Mouse (Mus musculus): ENCODE results near the gene Got2.

Got2 gene

DNA sequence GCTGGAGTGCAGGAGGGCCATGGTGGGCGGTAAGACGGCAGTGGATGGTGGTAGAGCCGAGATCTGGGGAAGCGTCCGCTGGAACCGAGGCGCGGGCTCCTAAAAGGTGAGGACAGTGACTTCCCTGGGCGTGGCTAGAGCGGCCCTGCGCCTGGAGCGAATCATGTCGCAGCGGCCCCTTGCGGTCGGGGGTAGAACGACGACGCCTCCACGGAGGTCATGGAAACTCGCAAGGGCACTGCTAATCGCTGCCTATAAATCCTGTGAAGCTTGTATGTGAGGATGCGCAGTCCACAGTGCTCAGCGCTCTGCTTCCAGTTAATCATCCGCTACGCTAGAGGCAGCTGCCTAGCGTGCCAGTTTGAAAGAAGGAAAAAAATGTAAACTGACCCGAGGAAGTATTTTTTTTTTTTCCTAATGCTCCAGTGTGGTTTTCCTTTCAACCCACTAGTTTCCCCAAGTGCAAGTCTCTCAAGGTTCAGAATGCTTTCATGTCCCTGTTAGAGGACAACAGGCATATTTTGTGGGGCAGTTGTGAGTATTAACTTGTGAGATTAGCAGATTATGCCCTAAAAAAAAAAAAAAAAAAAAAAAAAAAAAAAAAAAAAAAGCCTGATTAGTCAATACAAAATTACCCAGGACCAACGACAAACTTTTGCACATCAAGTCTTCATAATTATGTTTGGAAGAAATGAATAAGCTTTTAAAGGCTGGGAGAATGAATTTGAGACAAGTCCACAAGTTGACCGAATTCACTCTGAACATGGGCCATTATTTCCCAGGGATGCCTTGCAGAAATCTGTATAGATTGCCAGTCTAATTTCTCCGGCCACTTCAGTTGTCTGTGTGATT lies at the start of gene Got2:
TSS of gene Got2 (minus strand) at position 263 of the 852 bp plus-strand sequence.
- DNase-seq (ENCODE audit: low spot score) = peak; percentile 96

DNA sequence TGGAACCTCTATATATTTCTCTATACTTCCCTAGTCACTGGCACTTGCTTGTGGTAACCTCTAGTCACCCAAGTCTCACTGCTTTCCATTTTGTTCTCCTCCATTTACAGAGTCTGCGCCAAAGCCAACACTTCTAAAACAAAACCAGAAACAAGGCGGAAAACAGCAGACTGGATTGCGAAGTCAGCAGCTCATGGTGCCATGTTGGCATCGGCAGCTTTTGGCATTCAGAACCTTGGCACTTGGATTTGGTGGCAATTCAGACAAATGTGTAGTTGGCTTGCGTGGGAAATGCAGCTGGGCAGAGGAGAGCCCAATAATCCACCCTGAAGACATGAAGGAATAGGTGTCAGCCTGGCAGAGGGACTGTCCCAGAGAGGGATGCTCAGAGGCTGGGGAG lies 44.5 kb upstream of the Got2 start:
- DNase-seq (ENCODE audit: low spot score) = no peak

DNA sequence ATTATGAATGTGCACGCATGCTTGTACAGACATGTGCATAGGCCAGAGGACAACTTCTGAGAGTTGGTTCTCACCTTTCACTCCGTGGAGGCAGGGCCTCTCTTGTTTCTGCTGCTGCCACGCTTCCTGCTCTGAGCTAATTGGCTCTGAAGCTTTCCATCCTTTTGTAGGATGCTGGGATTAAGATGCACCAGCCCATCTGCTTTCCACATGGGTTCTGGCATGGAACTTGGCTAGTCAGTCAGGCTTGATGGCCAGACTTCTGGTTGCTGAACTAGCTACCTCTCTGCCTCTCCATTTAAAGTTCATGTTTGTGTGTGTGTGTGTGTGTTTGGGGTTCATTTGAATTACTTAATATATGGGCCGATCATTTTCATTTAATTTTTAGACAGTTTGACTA lies 41.5 kb upstream of the Got2 start:
- no peak for DNase-seq (ENCODE audit: low spot score)

DNA sequence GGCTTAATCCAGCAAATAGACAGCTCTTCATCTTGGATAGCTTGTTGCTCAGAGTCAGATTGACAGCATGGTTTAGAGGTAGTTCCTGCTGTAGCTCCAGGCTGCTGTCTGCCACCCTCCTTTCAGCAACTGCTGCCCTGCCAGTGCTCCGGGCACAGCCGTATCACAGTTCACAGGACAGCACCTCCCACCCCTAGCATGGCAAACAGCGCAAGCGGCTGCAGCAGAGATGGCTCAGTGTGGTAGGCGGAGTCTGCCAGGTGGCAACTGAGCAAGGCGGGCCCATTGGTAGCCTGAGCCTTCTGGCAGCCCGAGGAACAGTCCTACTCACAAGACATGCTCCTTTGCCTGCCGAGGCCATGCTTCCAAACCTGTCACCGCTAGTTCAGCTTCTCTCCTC lies 27.8 kb upstream of the Got2 start:
- peak; percentile 62 for DNase-seq (ENCODE audit: low spot score)

DNA sequence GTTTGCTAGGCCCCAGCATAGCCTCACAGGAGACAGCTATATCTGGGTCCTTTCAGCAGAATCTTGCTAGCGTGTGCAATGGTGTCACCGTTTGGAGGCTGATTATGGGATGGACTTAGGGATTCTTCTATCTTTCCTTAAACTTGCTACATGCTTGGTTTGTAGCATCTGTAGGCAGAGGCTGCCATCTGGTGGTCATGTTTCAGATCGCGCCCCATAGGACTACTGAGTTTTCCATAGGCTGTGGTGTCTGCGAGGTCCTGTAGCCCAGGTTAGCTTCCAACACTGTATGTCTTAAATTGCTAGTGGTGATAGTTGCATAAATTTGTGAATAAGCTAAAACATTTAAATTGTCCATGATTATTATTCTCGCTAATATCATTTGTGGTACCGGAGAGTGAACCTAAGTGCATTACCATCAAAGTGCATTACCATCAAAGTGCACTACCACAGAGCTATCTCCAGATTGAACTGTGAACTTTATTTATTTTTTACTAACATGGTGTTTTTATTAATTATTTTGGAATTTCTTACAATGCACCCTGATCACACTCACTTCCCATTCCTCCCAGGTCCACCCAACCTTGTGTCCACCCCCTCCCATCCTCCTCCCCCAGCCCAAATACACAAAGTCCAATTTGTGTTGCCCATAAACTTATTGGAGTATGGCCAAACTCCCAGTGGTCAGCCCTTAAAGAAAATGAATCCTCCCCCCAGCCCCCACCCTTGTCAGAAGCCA lies 26.7 kb upstream of the Got2 start:
- DNase-seq (ENCODE audit: low spot score) = peak; percentile 93

DNA sequence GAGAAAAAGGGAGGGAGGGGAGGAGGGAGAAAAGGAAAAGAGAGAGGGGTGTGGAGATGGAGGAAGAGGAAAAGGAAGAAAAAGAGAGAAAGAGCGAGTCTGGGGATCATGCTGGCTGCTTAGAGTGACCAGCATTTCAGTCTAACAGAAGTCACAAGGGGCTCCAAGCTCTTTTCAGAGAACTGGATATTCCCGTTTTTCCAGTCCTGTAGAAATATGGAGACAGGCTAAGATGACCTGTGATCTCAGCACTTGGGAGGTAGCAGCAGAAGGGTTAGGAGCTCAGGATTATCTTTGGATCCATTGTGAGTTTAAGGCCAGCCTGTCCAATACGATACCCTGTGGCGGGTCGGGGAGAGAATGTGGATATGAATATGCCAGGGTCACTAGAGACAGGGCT lies 22.9 kb upstream of the Got2 start:
- DNase-seq (ENCODE audit: low spot score) = no peak

DNA sequence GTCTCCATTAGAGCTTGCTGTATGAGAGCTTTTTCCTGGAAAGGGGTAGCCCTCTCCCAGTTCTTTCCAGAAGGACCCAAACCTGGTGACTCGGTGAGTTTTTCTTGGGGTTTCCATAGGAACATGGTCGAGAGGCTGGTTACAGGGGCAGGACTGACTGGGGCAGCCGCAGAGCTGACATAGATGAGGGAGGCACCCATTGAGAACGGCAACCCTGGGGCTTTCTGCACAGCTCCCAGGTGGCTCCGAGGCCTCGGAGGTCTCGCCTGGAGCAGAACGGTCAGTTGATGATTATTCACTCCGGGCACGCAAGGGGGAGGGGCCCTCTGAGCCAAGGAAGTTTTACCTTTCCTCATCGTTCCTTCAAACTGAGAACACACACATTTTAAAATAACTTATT lies 19.5 kb upstream of the Got2 start:
- no peak for DNase-seq (ENCODE audit: low spot score)

DNA sequence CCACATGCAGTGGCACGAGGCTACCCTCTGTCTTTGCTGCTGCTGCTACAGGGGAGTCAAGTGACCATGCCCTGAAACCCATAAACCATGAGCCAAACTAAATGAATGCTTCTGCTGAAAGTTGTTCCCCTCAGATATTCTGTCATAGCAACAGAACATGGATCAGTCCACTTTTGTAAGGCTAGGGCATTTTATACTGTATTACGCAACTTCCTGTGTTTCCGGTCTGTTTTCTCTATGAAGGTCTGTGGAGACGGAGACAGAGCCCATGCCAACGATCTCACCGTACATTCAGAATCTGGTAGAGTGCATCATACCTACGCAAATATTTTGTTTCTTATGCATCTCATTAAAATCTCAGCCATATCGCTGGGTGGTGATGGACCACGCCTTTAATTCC lies 18.4 kb upstream of the Got2 start:
- DNase-seq (ENCODE audit: low spot score) = no peak

DNA sequence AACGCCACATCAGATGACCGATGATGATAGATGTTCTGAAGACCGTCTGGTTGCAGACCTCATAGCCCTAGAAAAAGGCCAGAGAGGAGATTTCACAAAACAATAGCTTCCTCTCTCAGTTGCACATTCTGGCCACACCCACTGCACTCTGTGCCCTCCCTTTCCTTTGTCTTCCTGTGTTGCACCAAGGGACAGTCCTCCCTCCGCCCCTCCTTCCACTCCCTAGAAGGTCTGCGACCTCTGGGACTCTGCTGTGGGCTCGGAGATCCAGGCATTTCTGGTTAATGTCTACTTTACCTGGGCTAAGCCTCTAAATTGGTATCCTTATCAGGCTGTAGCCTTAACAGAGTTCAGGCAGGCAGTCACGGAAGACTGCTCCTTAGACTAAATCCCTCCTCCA lies 13.5 kb upstream of the Got2 start:
- peak; percentile 59 for DNase-seq (ENCODE audit: low spot score)

DNA sequence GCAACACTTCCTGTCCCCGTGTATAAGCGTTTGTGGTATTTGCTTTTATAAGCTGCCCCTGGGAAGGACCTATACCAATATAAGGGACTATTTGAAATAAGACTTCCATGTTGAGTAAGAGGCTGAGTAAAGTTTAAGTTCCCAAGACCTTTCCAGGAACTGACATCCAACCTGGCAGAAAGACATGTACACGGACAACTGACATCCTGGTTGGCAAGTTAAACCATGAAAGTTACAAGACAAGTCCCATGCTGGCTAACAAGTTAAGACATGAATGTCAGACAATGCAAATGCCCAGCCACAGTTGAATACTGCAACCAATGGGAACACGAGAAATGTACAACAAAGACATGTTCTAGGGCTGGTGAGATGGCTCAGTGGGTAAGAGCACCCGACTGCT lies 5.4 kb upstream of the Got2 start:
- no peak for DNase-seq (ENCODE audit: low spot score)

DNA sequence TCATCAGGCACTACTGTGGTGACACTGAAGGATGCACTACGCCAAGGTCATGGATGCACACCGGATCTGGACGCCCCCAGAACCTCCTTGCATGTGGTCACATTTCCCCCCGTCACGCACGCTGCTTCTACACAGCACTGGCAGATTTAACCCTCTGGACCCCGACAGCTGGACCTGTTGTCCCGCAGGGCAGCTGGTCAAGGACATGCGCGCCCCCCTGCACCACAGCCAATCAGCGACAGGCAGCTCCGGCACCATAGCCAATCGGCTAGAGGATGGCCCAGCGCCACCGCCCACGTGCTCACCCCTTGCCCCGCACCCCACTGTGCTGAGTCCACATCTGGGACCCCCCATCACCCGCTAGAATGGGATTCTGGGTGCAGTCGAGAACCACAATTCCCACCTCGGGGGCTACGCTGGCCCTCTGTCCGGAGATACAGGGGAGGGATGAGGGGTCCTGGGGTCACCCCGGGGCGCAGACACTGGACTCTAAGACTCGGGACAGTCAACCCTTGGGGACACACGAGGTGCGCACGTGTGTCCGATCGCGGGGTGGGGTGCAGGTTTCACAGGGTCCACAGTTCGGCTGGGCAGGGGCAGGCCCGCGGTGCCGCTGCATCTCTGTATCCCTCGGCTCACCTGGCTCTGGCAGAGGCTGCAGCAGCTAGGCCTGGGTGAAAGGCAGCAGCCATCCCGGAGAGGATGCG lies 616 bp downstream of the Got2 start:
- peak; percentile 84 for DNase-seq (ENCODE audit: low spot score)

DNA sequence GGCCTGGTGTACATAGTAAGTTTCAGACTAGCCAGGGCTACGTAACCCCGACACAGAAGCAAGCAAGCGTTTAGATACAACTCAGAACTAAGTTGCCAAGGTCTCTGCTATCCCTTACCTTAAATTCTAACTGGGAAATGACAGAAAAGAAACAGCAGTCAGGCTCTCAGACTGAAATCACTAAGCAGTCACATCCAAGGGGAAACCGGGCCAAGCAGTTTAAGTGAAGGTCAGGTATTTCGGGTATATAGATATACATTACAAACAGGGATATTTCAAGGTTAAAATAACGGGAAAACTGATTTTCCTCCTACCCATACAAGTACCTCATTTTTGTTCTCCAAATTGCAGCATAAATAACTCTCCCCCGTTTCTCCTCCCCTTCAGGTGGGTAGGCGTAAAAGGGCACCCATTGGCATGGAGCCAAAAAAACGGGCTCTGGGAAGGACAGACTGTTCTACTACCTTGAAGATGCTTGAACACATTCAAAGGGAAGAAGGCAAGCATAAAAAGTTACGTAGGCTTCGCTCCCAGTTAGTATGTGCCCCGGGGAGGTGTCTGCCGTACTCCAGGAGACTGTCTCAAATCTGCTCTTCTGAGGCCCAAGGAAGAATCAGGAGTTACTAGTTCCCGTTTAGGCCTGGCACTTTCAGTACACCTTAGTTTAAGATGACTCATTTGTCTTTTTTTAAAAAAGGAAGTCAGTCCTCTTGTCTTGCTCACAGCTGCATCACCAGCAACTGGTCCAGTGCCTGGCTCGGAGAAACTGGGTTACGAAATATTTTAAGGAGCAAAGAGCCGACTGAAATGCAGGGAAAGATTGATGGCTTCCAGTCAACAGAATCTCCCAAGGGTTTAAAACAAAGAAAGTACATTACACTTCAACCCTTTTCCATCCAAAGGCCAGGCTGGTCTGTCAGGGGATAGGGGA lies 1.4 kb downstream of the Got2 start:
- DNase-seq (ENCODE audit: low spot score) = peak; percentile 1

DNA sequence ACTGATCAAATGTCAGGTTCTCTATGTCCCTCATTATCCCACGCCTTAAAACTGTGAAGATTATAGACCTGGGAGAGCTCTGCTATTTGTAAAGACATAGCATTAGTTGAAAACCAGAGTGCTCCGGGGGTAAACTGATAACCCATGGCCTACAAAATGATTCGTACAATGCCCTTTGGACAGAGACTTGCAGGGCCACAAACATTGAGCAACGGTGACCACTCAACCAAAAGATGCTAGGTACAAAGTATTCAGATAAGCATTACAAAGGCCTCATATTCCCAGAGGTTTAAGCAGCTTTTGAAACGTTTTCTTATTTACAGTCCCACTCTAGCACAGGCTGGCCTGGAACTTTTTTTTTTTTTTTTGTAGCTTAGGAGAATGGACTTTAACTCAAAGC lies 2.4 kb downstream of the Got2 start:
- DNase-seq (ENCODE audit: low spot score) = no peak

DNA sequence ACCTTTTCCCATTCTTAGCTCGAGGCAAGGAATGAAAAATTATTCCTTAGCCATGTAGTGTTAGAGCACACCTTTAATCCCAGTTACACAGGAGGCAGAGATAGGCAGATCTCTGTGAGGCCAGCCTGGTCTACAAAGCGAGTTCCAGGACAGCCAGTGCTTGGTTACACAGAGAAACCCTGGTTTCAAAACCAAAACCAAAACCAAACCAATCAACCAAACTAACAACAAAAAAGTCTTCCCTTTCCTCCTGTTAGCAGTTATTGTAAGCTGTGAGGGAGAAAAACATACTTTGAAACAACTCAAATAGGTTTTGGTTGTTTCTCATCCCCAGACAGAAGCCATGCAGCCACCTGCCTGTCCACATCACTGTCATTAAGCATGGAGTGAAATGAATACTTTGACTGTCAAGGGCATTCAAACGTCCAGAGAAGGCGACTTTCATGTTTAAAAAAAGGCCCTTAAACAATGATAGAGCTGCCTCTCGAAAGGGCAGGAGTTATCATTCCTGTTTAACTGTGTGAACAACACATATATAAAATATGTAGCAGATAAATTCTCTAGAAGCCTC lies 3.0 kb downstream of the Got2 start:
- no peak for DNase-seq (ENCODE audit: low spot score)

DNA sequence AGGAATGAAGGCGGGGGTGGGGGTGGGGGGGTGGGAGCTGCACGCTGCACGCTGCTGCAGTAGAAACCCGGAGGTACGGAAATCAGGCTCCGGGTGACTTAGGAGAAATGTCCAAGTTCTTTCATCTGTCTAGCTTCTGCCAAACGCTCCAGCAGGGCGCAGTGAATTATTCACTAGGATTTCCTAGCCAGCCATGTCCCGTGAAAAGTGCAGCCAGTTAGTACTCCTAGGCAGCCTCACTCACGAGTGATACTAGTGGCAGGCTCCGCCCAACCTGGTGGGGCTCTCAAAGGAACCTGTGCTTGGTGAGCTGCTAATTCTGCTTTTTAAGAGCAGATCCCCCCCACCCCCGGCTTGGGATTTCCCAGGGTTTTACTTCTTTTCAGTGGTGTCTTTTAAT lies 3.9 kb downstream of the Got2 start:
- no peak for DNase-seq (ENCODE audit: low spot score)

DNA sequence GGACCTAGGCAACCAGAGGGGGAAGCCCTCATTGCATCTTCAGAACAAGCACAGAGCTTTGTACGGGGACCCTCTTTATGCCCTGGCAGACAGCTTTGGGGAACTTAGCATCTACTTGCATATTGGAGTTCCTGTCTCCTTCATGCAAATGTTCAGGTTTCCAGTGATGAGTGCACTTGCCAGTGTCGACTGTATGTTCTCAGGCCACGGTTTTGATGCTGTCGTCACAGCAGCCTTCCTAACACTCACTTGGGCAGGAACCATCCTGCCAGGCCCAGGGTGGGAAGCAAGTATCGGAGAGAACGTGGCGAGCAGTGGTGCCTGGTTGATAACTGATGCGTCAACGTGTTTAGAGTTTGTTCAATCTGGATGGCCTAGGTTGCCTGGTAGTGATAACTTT lies 6.2 kb downstream of the Got2 start:
- DNase-seq (ENCODE audit: low spot score) = no peak

DNA sequence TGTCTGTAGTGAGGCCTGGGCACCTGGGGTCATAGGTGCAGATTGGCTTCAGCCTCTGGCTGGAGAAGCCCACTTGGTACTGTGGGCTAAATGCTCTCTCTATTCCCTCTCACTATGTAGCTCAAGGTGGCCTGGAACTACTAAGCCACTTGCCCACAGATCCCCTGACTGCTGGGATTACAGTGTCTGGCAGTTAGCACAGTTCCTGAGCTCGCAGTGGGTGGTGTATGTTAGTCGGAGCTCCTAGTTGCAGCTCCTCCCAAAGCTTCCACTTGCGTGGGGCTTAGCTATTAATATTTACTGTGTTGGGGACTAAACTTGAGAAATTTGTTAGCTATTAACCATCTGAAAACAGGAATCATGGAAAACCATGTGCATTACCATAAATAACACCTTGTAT lies 6.8 kb downstream of the Got2 start:
- no peak for DNase-seq (ENCODE audit: low spot score)

DNA sequence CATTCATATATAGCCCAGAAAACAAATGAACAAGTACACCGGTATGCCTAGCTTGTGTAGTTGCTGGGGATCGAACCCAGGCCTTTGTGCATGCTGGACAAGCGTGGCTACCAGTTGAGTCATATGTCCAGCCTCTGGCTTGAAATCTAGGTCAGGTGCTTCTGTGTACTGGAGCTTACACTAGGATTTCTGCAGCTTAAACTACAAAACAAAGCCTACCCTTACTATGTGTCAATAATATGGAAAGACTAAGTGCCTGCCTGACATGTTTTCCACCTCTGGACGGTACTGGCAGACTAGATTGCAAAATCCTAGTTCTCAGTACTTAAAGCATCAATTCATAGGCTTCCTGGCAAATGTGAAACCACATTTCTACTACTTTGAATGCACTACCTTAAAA lies 8.5 kb downstream of the Got2 start:
- DNase-seq (ENCODE audit: low spot score) = no peak

DNA sequence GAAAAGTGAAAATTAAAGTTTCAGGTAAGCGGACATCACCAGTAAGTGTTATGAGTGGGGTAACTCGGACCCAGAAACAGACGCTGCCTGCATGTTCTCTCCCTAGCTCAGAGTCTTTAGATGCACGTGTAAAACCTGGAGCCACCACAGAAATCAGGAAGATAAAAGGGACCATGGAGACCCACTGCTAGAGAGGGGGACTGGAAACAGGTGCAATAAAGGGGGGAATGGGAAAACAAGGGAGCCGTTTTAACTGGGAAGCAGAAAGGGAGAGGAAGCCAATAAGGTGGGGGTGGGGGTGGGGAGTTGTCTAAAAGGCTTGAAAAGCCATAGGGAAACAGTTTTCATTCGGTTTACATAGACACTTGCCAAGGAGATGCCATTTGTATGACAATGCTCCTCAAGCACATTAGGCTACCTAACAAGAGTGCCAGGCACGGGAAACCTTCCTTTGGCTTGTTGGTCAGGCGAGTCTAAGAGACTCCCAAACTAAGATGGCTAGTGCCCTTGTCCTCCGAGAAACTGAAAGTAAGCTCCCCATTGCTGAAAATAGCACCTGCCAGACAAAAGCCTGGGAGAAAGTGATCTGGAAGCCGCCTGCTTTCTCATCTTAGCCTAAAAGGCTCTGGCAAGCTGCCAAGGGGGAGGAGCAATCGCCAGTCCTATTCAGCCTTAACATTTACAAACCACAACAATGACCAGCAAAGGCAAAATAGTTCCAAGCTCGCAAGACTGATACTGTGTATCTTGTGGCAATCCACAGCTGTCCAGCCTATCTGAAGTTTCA lies 10.0 kb downstream of the Got2 start:
- DNase-seq (ENCODE audit: low spot score) = peak; percentile 38

DNA sequence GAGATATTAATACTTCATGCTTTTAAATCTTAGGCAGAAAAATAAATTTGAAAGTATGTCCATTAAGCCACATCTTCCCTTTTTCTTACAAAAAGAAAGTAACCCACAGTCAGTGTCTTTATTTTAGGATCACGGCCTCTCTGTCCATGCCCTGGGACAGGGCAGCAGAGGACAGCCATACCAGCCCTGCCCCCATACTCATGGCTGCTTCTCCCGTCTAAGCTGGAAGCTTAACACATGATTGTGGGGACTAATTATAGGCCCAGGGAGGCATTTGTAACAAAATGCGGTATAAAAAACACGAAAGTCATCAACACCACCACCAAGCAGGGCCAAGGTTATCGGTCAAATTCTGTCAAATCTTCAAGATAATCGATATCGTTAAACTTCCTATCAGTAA lies 13.1 kb downstream of the Got2 start:
- DNase-seq (ENCODE audit: low spot score) = no peak

DNA sequence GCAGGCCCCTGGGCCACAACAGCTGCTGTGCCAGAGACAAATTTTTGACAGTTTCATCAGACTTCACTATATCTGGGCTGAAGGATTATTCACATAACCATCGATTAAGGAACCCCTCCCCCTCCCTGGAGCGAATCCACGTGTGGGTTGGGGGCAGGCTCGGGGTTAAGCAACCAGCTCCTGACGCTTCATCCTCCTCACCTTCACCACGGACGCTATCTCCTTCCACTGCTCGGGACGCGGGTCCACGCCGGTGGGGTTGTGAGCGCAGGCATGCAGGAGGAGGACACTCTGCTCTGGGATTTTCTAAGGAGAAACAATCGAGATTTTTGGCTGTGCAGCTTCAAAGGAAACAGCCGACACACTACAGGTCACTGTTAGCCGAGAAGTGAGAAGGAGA lies 16.7 kb downstream of the Got2 start:
- no peak for DNase-seq (ENCODE audit: low spot score)

Measured in retina, embryonic 14.5 days (tissue).